Mouse (Mus musculus): Measurements from ENCODE around the gene Mpzl2.

DNA sequence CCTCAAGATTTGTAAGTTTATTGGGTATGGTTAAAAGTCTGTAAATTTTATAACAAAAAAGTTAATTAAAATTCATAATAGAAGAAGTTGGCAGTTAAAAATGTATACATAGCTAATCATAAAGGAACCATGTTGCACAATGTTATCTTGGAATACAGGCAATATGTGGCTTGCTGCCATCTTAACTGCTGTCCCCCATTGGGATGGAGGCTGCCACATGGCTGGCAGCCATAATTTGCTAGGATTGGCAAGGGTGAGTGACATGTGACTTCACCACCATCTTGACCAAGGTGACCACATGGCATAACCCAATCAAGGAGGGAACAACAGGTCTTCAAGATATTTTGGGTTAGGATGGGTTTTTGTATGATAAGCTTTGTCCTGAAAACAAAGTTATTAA, 47.3 kb upstream of the Mpzl2 start:
- TF ChIP-seq MAFK (IDR thresholded peaks at IDR 0.05; ENCODE audit: insufficient read depth, low read depth, low read length) (no peak), ZC3H11A (IDR thresholded peaks at IDR 0.05; ENCODE audit: borderline replicate concordance, low read depth, low read length) (no peak), CHD2 (IDR thresholded peaks at IDR 0.05; ENCODE audit: low read depth, low read length) (no peak), ZNF384 (IDR thresholded peaks at IDR 0.05; ENCODE audit: low read depth, low read length) (no peak), HCFC1 (IDR thresholded peaks at IDR 0.05; ENCODE audit: borderline replicate concordance, insufficient read depth, low read length) (no peak)

Data from ES-E14 (cell line).